Mouse (Mus musculus) limb, embryonic 13.5 days (tissue): ENCODE results near the gene Stip1. TPM values are rescaled to one million over a fixed set of nuclear protein-coding genes. Genes with fewer than 3 reads are reported as not detected.
"Not testable (repeated sequence)": the region's sequence is repeated elsewhere in the genome, so short reads cannot be mapped to it uniquely, and the experiment has no call there.

Experiments
- ATAC-seq: fragments of 200-750 bp; cut with Nextera tagmentation; 2 replicates; pipeline ENCODE4 v1.8.0; 2017; ENCODE audit warnings: low read depth, moderate number of reproducible peaks, moderate TSS enrichment; ENCODE audit not compliant: low FRiP score
- H3K27ac ChIP-seq: fragments of 300-500 bp; sonication (generic); 2 replicates; pipeline ENCODE4 v1.5.1; 2015; ENCODE audit warnings: inconsistent platforms, mild to moderate bottlenecking, moderate library complexity
- H3K27me3 ChIP-seq: fragments of 300-500 bp; sonication (generic); 2 replicates; pipeline ENCODE4 v1.6.1; 2015; ENCODE audit warnings: mild to moderate bottlenecking, inconsistent platforms
- H3K36me3 ChIP-seq: fragments of 300-500 bp; sonication (generic); 2 replicates; pipeline ENCODE4 v1.6.1; 2015; ENCODE audit warnings: inconsistent platforms, mild to moderate bottlenecking, moderate library complexity
- H3K4me1 ChIP-seq: fragments of 300-500 bp; sonication (generic); 2 replicates; pipeline ENCODE4 v1.6.1; 2015; ENCODE audit warnings: inconsistent platforms
- H3K4me2 ChIP-seq: fragments of 300-500 bp; sonication (generic); replicated peaks from 2 replicates; pipeline ENCODE4 v1.6.1; 2015; ENCODE audit warnings: inconsistent platforms, mild to moderate bottlenecking, moderate library complexity
- H3K4me3 ChIP-seq: fragments of 300-500 bp; sonication (generic); 2 replicates; pipeline ENCODE4 v1.5.1; 2015; ENCODE audit warnings: moderate library complexity, mild to moderate bottlenecking, inconsistent platforms
- H3K9ac ChIP-seq: fragments of 300-500 bp; sonication (generic); 2 replicates; pipeline ENCODE4 v1.6.1; 2015; ENCODE audit warnings: mild to moderate bottlenecking, inconsistent platforms
- H3K9me3 ChIP-seq: fragments of 300-500 bp; sonication (generic); 2 replicates; pipeline ENCODE4 v1.6.1; 2016; ENCODE audit warnings: inconsistent platforms
- WGBS: fragments of 180-500 bp; shearing (Covaris S2); methylation state at CpG from one replicate; pipeline ENCODE4 v1.1.7; 2015; 5-methylcytosine and 5-hydroxymethylcytosine counted together
- polyA plus RNA-seq: library from polyadenylated mRNA; unstranded; fragments of >200 nt; fragmentation: Nextera tagmentation; extraction: Ambion mirVana; gene quantifications from 2 replicates; pipeline ENCODE4 v1.2.1, GENCODE M21; 2015

Gene Stip1
- polyA plus RNA-seq, 1 experiment from 2014 or later, result 278 TPM

DNA sequence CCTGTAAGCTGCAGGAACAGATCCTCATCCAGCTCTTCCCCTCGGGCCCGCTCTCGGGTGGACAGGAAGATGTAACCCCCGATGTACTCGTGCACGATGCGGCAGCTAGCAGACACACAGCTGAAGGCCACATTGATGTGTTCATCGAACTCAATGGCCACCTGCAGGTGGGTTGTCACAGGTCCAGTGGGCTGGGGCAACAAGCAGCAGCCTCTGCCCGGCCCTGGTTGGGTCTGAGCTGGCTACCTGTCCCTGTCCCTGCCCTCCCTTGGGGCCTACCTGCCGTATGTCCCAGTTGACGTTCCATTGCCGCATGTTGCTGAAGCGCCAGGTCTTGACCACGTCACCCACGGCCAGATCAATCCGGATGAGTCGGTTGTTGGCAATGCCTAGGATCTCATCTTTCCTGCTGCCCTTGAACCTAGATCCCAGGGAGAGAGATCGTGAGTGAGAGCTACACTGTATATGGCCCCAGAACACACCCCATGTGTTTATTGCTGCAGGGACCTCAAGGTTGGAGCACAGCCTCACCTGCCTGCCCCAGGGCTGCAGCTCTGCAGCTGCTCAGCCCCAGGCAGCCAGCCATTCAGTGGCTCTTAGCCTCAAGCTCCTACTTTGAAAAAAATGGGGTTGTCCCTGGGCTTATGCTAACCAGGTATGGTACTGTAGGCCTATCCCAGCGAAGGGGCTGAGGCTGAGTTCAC is 40.3 kb downstream of the Stip1 start:
- Histone ChIP-seq H3K36me3 (peaks cover 28% of the 10 kb centered on the region), H3K27ac (no peak overlapping the region), H3K9ac (0 out of 2 replicates have a peak overlapping the region, but pooled peaks have one; percentile 8), H3K4me2 (no peak overlapping the region), H3K4me1 (peaks cover 23% of the 10 kb centered on the region), H3K4me3 (no peak overlapping the region), H3K9me3 (no peaks in the 10 kb centered on the region), H3K27me3 (no peaks in the 10 kb centered on the region)
- 94% methylated on average over 19 of the region's 19 CpGs for WGBS
- ATAC-seq, result no peak

GRCm38 (mm10) chr19:6997721-6998290 is 42.0 kb downstream of the Stip1 start:
- H3K27me3 ChIP-seq, result no peaks in the 10 kb centered on the region
- 87% methylated on average over 9 of the region's 9 CpGs for WGBS
- no peak for ATAC-seq

DNA sequence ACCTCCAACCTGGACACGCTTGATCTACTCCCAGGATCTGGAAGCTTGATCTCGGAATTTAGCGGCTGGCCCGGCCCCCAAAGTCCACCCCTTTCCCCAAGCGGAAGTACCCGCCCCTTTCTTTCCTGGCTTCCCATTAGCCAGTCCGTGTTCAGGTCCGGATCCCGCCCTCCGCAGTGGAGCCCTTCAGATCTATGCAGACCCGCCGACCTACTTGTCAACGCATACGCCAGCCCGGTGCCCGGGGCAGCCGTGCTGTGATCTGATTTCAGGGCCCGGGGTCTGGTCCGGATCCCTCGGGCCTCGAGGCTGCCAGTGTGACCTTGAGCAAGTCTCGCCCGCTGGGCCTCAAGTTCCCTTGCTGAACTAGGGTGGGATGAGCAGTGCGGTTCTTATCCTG is 43.8 kb downstream of the Stip1 start, which contains the start of the genes Nudt22 and Trpt1:
Gene Nudt22 (minus strand): TSS at position 112 of the 400 bp plus-strand sequence.
Gene Trpt1 (plus strand): TSS at position 126 of the 400 bp plus-strand sequence.
- H3K36me3 ChIP-seq, result peaks cover 28% of the 10 kb centered on the region
- H3K4me2 ChIP-seq, result peak within 1 kb of the TSS; percentile 88
- peak within 1 kb of the TSS; percentile 77 for H3K9ac ChIP-seq
- peaks cover 42% of the 10 kb centered on the region for H3K4me1 ChIP-seq
- H3K27ac ChIP-seq, result peak within 1 kb of the TSS; percentile 65
- H3K4me3 ChIP-seq, result peak within 1 kb of the TSS; percentile 65
- no peaks in the 10 kb centered on the region for H3K9me3 ChIP-seq
- no peaks in the 10 kb centered on the region for H3K27me3 ChIP-seq
- WGBS, result under 1% methylated on average over 24 of the region's 24 CpGs
- ATAC-seq, result peak; percentile 84

More at GRCm38 (mm10) chr19:6997721-6998290, 42.0 kb downstream of the Stip1 start:
- Histone ChIP-seq H3K9ac (0 out of 2 replicates have a peak overlapping the region, but pooled peaks have one; percentile 25), H3K4me2 (no peak overlapping the region), H3K4me3 (no peak overlapping the region), H3K9me3 (no peaks in the 10 kb centered on the region), H3K27ac (no peak overlapping the region), H3K4me1 (peaks cover 34% of the 10 kb centered on the region), H3K36me3 (peaks cover 28% of the 10 kb centered on the region)

- Histone ChIP-seq H3K4me1 (peaks cover 42% of the 10 kb centered on the region), H3K9me3 (no peaks in the 10 kb centered on the region), H3K27ac (no peak overlapping the region; the same call in 1 of the 2 replicates)
Observed at GRCm38 (mm10) chr19:6995255-6995991, 44.3 kb downstream of the Stip1 start.

GRCm38 (mm10) chr19:6994489-6994888 is 45.3 kb downstream of the Stip1 start:
- H3K9ac ChIP-seq, result peak overlapping the region; percentile 77
- ATAC-seq, result no peak
- peak overlapping the region; percentile 88 for H3K4me2 ChIP-seq
- H3K36me3 ChIP-seq, result peaks cover 18% of the 10 kb centered on the region
- no peaks in the 10 kb centered on the region for H3K27me3 ChIP-seq
- H3K27ac ChIP-seq, result no peak overlapping the region
- peaks cover 42% of the 10 kb centered on the region for H3K4me1 ChIP-seq
- 84% methylated on average over 8 of the region's 8 CpGs for WGBS
- H3K4me3 ChIP-seq, result peak overlapping the region; percentile 65; the same call in 1 of the 2 replicates
- H3K9me3 ChIP-seq, result no peaks in the 10 kb centered on the region

More at GRCm38 (mm10) chr19:6995255-6995991, 44.3 kb downstream of the Stip1 start:
- H3K9ac ChIP-seq, result peak overlapping the region; percentile 77
- peaks cover 26% of the 10 kb centered on the region for H3K36me3 ChIP-seq
- 47% methylated on average over 21 of the region's 21 CpGs for WGBS
- H3K4me3 ChIP-seq, result peak overlapping the region; percentile 65
- no peaks in the 10 kb centered on the region for H3K27me3 ChIP-seq
- H3K4me2 ChIP-seq, result peak overlapping the region; percentile 88
- no peak for ATAC-seq

DNA sequence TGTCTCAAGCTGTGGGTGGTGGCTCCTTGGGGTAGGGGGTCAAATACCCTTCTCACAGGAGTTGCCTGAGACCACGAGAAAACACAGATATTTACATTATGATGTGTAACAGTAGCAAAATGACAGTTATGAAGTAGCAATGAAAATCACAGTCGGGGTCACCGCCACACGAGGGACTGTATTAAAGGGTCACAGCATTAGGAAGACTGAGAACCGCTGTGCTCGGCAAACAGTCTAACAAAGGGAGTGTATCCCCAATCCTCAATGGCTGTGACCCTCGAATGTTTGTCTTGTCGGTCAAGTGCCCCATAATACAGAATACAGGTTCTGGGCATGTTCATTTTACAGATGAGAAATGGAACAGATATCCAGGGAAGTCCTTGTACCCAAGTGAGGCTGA is 45.8 kb downstream of the Stip1 start:
- Histone ChIP-seq H3K27me3 (no peaks in the 10 kb centered on the region), H3K9ac (no peak overlapping the region), H3K4me2 (no peak overlapping the region), H3K27ac (no peak overlapping the region), H3K36me3 (peaks cover 16% of the 10 kb centered on the region), H3K9me3 (no peaks in the 10 kb centered on the region), H3K4me3 (no peak overlapping the region), H3K4me1 (peaks cover 42% of the 10 kb centered on the region)
- WGBS, result 91% methylated on average over 8 of the region's 8 CpGs
- ATAC-seq, result no peak

DNA sequence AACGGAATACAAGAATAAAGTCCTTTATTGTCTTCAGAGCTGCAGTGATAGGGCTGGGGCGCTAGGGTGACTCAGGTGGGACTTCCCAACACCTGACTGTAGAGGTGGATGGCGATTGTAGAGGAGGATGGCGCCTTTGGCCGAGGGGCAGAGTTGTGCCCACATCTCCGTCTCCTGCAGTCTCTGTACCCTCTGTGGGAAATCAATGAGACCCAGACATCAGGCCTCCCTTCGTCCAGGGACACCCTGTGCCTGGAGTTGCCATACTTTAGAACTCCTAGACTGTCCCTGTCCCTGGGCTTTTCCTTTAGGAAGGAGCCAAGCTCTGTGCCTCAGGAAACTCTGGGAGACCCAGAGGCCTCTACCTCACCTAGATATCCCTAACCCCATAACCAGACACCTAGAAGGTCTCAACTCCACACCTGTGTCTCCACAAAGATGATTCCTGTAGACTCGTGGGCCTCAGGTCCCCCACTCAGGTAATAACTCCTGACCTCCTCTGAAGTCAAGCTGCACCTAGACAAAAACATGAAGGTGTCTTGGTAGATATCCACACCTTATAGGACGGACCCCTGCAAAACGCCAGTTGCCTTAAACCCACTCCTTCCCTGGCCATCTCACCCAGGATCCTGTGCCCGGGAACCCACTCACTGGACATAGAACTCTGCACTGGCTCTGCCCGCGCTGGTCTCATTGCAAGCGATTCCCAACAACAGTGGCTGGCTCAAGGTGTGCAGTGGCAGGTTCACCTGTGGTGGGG is 46.6 kb downstream of the Stip1 start:
- ATAC-seq, result no peak
- peak overlapping the region; percentile 92 for H3K4me2 ChIP-seq
- no peaks in the 10 kb centered on the region for H3K9me3 ChIP-seq
- peak overlapping the region; percentile 65 for H3K9ac ChIP-seq
- 65% methylated on average over 14 of the region's 14 CpGs for WGBS
- peaks cover 8% of the 10 kb centered on the region; the same call in 1 of the 2 replicates for H3K36me3 ChIP-seq
- H3K27ac ChIP-seq, result peak overlapping the region; percentile 73
- peak overlapping the region; percentile 60 for H3K4me3 ChIP-seq
- no peaks in the 10 kb centered on the region for H3K27me3 ChIP-seq
- peaks cover 44% of the 10 kb centered on the region for H3K4me1 ChIP-seq

DNA sequence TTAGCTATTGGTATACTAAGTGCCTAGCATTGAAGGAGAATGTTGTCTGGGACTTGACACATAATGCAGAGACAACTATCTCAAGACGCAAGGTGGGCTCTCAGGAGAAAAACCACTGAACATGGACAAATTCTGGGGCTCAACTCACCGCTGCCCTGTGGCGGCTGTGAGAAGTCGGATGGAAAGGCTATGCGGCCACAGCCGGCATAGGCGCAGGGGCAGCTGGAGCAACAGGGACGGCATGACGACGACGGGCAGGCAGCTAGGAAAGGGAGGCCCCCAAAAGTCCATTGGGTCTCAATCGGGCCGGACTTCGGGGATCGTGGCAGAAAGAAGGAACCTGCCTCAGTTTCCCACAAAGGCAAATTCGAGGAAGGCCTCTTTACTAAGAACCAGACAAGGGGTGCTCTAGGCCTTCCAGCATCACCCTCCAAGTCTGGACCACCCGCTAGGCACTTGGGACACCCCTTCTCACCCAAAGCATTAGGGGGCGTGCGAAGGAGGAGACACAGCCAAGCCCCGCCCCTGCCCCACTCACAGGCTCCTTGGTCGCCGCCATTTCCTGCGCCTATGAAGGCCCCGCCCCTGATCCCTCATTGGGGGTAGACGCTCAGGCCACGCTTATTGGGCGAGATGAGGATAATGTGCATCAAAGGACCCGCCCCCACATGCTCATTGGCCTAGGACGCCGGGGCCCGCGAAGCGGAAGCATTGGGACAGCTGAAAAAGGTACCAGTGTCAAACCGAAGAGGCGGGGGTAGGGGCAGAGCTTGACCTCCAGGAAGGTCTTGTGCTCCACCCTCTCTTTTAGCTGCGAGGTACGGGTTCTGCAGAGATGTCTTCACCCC is 47.5 kb downstream of the Stip1 start, which contains the start of gene Dnajc4:
Gene Dnajc4 (minus strand): TSS at position 562 of the 848 bp plus-strand sequence.
- no peaks in the 10 kb centered on the region for H3K9me3 ChIP-seq
- peak within 1 kb of the TSS; percentile 60 for H3K4me3 ChIP-seq
- peak within 1 kb of the TSS; percentile 76 for H3K9ac ChIP-seq
- ATAC-seq, result peak; percentile 95
- peak within 1 kb of the TSS; percentile 92 for H3K4me2 ChIP-seq
- no peaks in the 10 kb centered on the region for H3K27me3 ChIP-seq
- 0 out of 2 replicates have a peak, but pooled peaks cover 4% of the 10 kb centered on the region for H3K36me3 ChIP-seq
- H3K27ac ChIP-seq, result peak within 1 kb of the TSS; percentile 73
- WGBS, result 1% methylated on average over 37 of the region's 37 CpGs
- peaks cover 48% of the 10 kb centered on the region for H3K4me1 ChIP-seq

DNA sequence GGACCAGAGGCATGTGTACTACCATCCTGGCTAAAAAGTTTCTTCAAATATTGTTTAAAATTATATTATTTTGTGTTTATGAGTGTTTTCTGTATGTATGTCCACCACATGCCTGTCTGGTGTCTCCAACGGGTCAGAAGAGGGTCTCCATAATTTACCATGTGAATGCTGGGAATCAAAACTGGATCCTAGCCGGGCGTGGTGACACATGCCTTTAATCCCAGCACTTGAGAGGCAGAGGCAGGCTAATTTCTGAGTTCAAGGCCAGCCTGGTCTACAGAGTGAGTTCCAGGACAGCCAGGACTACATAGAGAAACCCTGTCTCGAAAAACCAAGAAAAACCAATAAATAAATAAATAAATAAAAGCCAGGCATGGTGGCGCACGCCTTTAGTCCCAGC is 48.6 kb downstream of the Stip1 start:
- 94% methylated on average over 6 of the region's 6 CpGs for WGBS
- ATAC-seq, H3K4me2 ChIP-seq: not testable (repeated sequence)

GRCm38 (mm10) chr19:6990712-6991111 is 49.1 kb downstream of the Stip1 start:
- no peak for ATAC-seq
- no peak overlapping the region for H3K9ac ChIP-seq
- H3K4me2 ChIP-seq, result no peak overlapping the region
- no peaks in the 10 kb centered on the region for H3K27me3 ChIP-seq
- 85% methylated on average over 6 of the region's 6 CpGs for WGBS
- no peak overlapping the region for H3K27ac ChIP-seq
- no peak overlapping the region for H3K4me3 ChIP-seq
- H3K9me3 ChIP-seq, result no peaks in the 10 kb centered on the region
- H3K4me1 ChIP-seq, result peaks cover 48% of the 10 kb centered on the region
- 0 out of 2 replicates have a peak, but pooled peaks cover 4% of the 10 kb centered on the region for H3K36me3 ChIP-seq

More for the DNA sequence above, 48.6 kb downstream of the Stip1 start:
- H3K9me3 ChIP-seq, H3K36me3 ChIP-seq, H3K9ac ChIP-seq, H3K4me3 ChIP-seq, H3K27ac ChIP-seq, H3K27me3 ChIP-seq: not testable (repeated sequence)
- H3K4me1 ChIP-seq, result peaks cover 44% of the 10 kb centered on the region
